Mouse (Mus musculus) adrenal gland, postnatal 25 days (tissue): Measurements from ENCODE around the gene Plekhj1. TPM values are rescaled to one million over a fixed set of nuclear protein-coding genes. Genes with fewer than 3 reads are reported as not detected.

Source experiments
- DNase-seq: peaks from one replicate; pipeline ENCODE4 v3.0.0; 2021; ENCODE audit warnings: mixed read lengths
- microRNA-seq, 2 experiments: library from miRNA; unstranded; fragments of <30 nt; microRNA quantifications; one replicate each; pipeline ENCODE4 v1.2.0; 2021
- total RNA-seq: library from RNA; stranded (reverse); gene quantifications from 2 replicates; pipeline ENCODE4 v1.2.3, GENCODE M21; 2021

Gene Plekhj1
- total RNA-seq, 1 experiment from 2014 or later, result 114 TPM

- DNase-seq, result peak; percentile 52
Measured at GRCm38 (mm10) chr10:80748609-80749008, 49.8 kb downstream of the Plekhj1 start.

GRCm38 (mm10) chr10:80747410-80747809 is 51.0 kb downstream of the Plekhj1 start:
- peak; percentile 83 for DNase-seq

Small RNA genes lying within 50 kb of the gene (microRNA-seq; reads per million reads assigned to microRNA genes)
- 1.1 to 2.1 reads per million in 2 experiments for gene Mir1982

Other genes starting within 250 kb of the Plekhj1 start
- gene Rexo1, start 237.1 kb downstream of the Plekhj1 start, total RNA-seq, result 57.4 and 63.5 TPM in 2 replicates
- 9.6 and 14.8 TPM in 2 replicates for gene Klf16, start 221.3 kb downstream of the Plekhj1 start, total RNA-seq
- 87.8 and 100 TPM in 2 replicates for gene Abhd17a, start 208.3 kb downstream of the Plekhj1 start, total RNA-seq
- 64.8 and 68.6 TPM in 2 replicates for gene Scamp4, start 195.8 kb downstream of the Plekhj1 start, total RNA-seq
- 3.5 and 5.6 TPM in 2 replicates for gene Adat3, start 195.7 kb downstream of the Plekhj1 start, total RNA-seq
- gene Gm49322, start 192.6 kb downstream of the Plekhj1 start, total RNA-seq, result 2.3 and 3.0 TPM in 2 replicates
- 127 and 157 TPM in 2 replicates for gene Csnk1g2, start 175.8 kb downstream of the Plekhj1 start, total RNA-seq
- 68.4 and 79.2 TPM in 2 replicates for gene Btbd2, start 141.6 kb downstream of the Plekhj1 start, total RNA-seq
- 155 and 164 TPM in 2 replicates for gene Mknk2, start 120.5 kb downstream of the Plekhj1 start, total RNA-seq
- 15.2 and 18.8 TPM in 2 replicates for gene Mob3a, start 96.6 kb downstream of the Plekhj1 start, total RNA-seq
- 21.6 and 37.1 TPM in 2 replicates for gene Izumo4, start 96.4 kb downstream of the Plekhj1 start, total RNA-seq
- 94.4 and 102 TPM in 2 replicates for gene Ap3d1, start 56.4 kb downstream of the Plekhj1 start, total RNA-seq
- gene Dot1l, start 43.4 kb downstream of the Plekhj1 start, total RNA-seq, result 97.3 and 102 TPM in 2 replicates
- 56.7 and 60.1 TPM in 2 replicates for gene Sf3a2, start 428 bp downstream of the Plekhj1 start, total RNA-seq
- 0.79 and 0.90 TPM in 2 replicates for gene Amh, start 6.6 kb upstream of the Plekhj1 start, total RNA-seq
- 6.7 and 8.7 TPM in 2 replicates for gene Jsrp1, start 14.9 kb upstream of the Plekhj1 start, total RNA-seq
- 742 and 955 TPM in 2 replicates for gene Oaz1, start 28.0 kb upstream of the Plekhj1 start, total RNA-seq
- 3.5 and 5.1 TPM in 2 replicates for gene Lingo3, start 45.4 kb upstream of the Plekhj1 start, total RNA-seq
- 42.8 and 49.8 TPM in 2 replicates for gene Lsm7, start 56.6 kb upstream of the Plekhj1 start, total RNA-seq
- gene Sppl2b, start 56.6 kb upstream of the Plekhj1 start, total RNA-seq, result 38.8 and 48.5 TPM in 2 replicates
- not detected in 2 replicates for gene Tmprss9, start 73.2 kb upstream of the Plekhj1 start, total RNA-seq
- 188 and 208 TPM in 2 replicates for gene Timm13, start 102.3 kb upstream of the Plekhj1 start, total RNA-seq
- gene Lmnb2, start 119.6 kb upstream of the Plekhj1 start, total RNA-seq, result 14.4 and 15.2 TPM in 2 replicates
- gene Gadd45b, start 131.4 kb upstream of the Plekhj1 start, total RNA-seq, result 15.3 and 15.4 TPM in 2 replicates
- 4.5 and 7.8 TPM in 2 replicates for gene Gng7, start 216.3 kb upstream of the Plekhj1 start, total RNA-seq
- 1.9 and 2.9 TPM in 2 replicates for gene Diras1, start 227.0 kb upstream of the Plekhj1 start, total RNA-seq
- gene Slc39a3, start 238.8 kb upstream of the Plekhj1 start, total RNA-seq, result 45.1 and 80.7 TPM in 2 replicates